Mouse (Mus musculus) adrenal gland, adult (tissue): ENCODE data around the gene Cldn18.

Experiments
- DNase-seq, 2 experiments: peaks; one replicate each; pipeline ENCODE4 v3.0.0; 2022 to 2023; ENCODE audit warnings: low spot score in 1 of 2; ENCODE audit not compliant: inconsistent age in 2 of 2

The Cldn18 gene

GRCm38 (mm10) chr9:99685536-99686231 is 31.4 kb downstream of the Cldn18 start:
- DNase-seq, result no peak

DNA sequence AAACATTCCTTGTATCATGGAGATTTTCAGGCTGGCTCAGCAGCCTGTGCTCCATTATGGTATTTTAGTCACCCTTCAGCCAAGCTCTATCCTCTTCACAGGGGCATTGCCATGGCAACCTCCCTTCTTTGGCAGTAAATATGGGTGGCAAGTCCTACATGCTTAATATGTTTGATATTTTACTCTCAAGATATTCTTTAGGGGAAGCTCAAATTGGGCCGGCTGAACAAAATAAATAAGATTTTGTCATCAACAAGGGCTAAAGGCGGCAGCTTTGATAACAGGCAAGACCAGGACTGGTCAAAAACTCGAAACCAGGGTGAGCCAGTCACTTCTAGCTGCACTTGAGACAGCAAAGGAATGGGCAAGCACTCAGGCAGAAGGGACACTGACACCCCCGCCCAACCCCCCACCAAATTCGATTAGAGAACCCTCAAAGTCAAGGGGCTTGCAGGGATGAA is 32.0 kb downstream of the Cldn18 start:
- DNase-seq, result no peak

GRCm38 (mm10) chr9:99681980-99682570 is 35.0 kb downstream of the Cldn18 start:
- no peak for DNase-seq

GRCm38 (mm10) chr9:99675714-99676113 is 41.4 kb downstream of the Cldn18 start:
- no peak for DNase-seq

- no peak for DNase-seq
These were observed 45.5 kb downstream of the Cldn18 start for GRCm38 (mm10) chr9:99671603-99672002.

- peak; percentile 6 to 59 for DNase-seq
These were observed 49.5 kb downstream of the Cldn18 start for GRCm38 (mm10) chr9:99667596-99667995.

DNA sequence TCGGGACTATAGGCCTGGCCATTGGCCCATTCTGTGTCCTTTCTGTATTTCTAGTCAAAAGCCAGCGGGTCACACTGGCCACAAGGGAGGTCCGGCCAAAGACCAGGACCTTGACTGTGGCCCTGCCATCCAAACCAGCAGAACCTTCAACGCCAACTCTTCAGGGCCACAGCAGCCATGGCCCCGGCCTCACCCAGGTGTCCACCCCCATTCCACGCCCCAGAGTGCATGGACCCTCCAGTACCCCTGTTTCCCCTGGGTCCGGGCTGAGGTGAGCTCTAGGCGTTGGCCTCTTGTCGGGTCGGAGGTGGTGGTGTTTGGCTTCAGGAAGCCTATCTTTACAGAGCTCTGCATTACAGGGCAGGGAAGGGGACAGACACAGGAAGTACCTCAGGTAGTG is 54.2 kb downstream of the Cldn18 start:
- DNase-seq, result peak in 1 of 2 experiments; percentile 9

DNA sequence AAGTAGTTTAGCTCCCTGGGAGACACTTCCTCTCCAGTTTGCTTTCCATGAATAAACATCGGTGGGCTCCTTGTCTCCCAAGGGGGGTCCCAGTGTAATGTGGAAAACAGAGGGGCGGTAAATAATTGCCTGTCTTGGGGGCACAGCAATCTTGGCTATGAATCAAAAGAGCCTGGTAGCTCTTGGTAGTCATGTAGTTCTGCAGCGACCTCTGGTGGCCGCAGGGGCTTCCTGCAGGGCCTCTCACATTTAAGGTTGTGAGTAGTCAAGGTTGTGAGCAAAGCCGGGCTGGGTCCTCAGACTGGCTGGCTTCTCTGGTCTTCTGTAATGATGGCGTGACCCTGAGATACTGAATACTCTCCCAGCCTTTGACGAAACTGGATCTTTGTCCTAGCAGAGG is 54.7 kb downstream of the Cldn18 start:
- peak; percentile 68 to 91 for DNase-seq

GRCm38 (mm10) chr9:99661606-99662166 is 55.4 kb downstream of the Cldn18 start:
- DNase-seq, result no peak

- no peak for DNase-seq
These were observed 56.3 kb downstream of the Cldn18 start for GRCm38 (mm10) chr9:99660756-99661155.

DNA sequence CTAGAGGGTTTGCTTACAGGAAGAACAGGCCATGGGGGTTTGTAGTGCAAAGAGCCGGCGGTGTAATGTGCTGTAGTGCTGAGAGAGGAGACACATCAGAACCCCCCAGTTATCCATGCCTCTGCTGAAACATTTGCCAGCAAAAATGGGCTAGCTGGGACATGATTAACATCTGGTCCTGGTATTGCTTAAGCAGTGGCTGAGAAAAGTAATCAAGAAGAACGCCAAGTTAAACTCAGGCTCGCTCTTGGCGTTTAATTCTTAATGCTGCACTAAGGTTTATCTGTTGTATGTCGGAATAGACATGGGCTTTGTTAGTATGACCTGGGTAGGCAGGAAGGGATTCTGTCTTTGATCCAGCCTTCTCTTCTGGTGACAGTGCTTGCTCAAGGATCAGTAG is 71.0 kb downstream of the Cldn18 start:
- DNase-seq, result no peak

DNA sequence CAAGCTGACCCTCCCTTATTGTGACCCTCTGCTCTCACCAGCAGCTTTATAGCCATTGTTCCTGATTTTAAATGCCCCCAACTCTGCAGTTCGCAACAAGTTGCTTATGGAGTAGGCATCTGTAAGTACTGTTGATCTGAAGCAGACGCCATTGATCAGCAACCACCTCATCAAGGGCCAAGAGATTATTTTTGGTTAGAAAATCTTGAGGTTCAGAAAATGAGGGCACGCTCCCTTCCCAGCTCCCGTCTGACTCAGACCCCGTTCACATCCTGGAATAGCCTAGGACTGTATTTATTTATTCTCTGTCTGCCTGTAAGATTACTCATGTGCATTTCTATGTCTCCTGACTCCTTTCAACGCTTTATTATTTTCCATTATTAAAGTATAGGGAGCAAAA is 71.7 kb downstream of the Cldn18 start:
- no peak for DNase-seq

DNA sequence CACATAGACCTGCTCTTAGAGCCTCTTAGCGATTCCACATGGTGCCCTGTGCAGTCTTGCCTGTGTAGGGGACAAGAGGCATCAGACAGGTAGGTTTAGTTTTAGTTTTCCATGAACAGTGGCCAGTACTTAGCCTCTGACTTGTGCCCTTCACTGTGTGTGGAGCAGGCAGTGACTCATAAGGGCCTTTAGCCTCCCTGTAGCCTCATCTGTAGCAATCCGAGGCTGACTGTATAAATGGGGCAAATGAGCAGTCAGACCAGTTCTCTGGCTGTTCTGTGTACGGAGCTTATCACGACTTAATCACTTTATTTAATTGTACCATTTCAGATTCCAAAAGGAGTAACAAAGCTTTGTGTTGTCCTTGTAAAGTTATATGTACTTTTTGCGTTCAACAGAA is 77.1 kb downstream of the Cldn18 start:
- peak in 1 of 2 experiments; percentile 58 for DNase-seq
